Mouse (Mus musculus): ENCODE results near the gene Fbxl2. TPM values are rescaled to one million over a fixed set of nuclear protein-coding genes. Genes with fewer than 3 reads are reported as not detected.

Fbxl2 gene
- polyA plus RNA-seq, 1 experiment from 2014 or later: 3.6 TPM

DNA sequence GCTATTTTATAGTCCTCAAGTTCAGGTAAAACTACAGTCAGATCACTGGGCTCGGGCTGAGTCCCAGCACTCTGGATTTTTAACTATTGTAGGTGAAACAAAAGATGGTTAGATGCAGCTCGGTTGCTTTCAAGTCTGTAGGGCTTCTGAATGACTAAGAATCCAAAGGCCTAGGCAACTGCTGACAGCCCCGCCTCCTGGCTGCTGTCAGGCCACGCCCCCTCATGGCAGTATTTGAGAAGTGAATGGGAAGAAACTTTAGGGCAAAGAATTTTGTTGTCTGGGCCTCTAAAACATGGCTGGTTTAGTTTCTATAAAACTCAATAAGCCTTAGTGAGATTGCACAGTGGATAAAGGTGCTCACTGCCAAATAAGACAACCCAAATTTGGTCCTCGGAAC is 36.5 kb downstream of the Fbxl2 start:
- ATAC-seq (ENCODE audit: low read depth): no peak
- Histone ChIP-seq H3K4me1 (replicated peaks; ENCODE audit: control insufficient read depth, insufficient read depth, low read length) (no peaks in the 10 kb centered on the region), H3K9ac (ENCODE audit: low read length) (no peak overlapping the region), H3K4me2 (ENCODE audit: low read depth, low read length) (no peak overlapping the region), H3K9me3 (ENCODE audit: control insufficient read depth, low read length) (no peaks in the 10 kb centered on the region), H3K27ac (ENCODE audit: low read length) (no peak overlapping the region), H3K27me3 (ENCODE audit: control insufficient read depth, insufficient read depth, low read depth, low read length) (no peaks in the 10 kb centered on the region), H3K4me3 (ENCODE audit: low read length) (no peak overlapping the region), H3K36me3 (ENCODE audit: control insufficient read depth, insufficient read depth, low read length) (no peaks in the 10 kb centered on the region)
- 51% methylated on average over 5 of the region's 5 CpGs for WGBS

DNA sequence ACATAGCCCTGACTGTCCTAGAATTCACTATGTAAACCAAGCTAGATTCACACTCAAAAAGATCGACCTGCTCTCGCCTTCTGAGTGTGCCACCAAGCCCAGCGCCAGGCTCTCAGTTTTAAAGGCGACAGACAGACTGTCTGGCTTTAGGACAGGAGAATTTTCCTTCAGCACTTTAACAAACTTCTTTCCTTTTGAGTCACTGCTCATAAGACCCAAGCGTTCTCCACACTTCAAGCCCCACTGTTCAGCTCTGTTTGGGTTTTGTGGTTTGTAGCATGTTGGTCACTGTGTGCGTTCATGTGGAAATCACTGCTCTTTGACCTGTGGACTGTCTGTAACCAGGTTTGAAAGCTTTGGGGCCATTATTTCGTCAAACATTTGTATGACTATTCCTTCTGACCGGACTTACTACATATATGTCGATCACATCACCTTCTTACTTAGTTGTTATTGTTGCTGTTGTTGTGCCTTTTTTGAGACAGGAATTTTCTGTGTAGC is 38.1 kb downstream of the Fbxl2 start:
- WGBS: 89% methylated on average over 9 of the region's 9 CpGs
- no peak overlapping the region for H3K4me2 ChIP-seq (ENCODE audit: low read depth, low read length)
- H3K9me3 ChIP-seq (ENCODE audit: control insufficient read depth, low read length): no peaks in the 10 kb centered on the region
- ATAC-seq (ENCODE audit: low read depth): no peak
- H3K4me3 ChIP-seq (ENCODE audit: low read length): no peak overlapping the region
- no peak overlapping the region for H3K9ac ChIP-seq (ENCODE audit: low read length)
- H3K27ac ChIP-seq (ENCODE audit: low read length): no peak overlapping the region
- no peaks in the 10 kb centered on the region for H3K27me3 ChIP-seq (ENCODE audit: control insufficient read depth, insufficient read depth, low read depth, low read length)
- no peaks in the 10 kb centered on the region for H3K4me1 ChIP-seq (replicated peaks; ENCODE audit: control insufficient read depth, insufficient read depth, low read length)
- no peaks in the 10 kb centered on the region for H3K36me3 ChIP-seq (ENCODE audit: control insufficient read depth, insufficient read depth, low read length)

GRCm38 (mm10) chr9:114006801-114007200 is 39.2 kb downstream of the Fbxl2 start:
- Histone ChIP-seq H3K36me3 (ENCODE audit: control insufficient read depth, insufficient read depth, low read length) (no peaks in the 10 kb centered on the region), H3K9ac (ENCODE audit: low read length) (no peak overlapping the region), H3K27ac (ENCODE audit: low read length) (no peak overlapping the region), H3K4me3 (ENCODE audit: low read length) (no peak overlapping the region), H3K9me3 (ENCODE audit: control insufficient read depth, low read length) (peaks cover 2% of the 10 kb centered on the region; the same call in 1 of the 2 replicates), H3K4me1 (replicated peaks; ENCODE audit: control insufficient read depth, insufficient read depth, low read length) (no peaks in the 10 kb centered on the region), H3K27me3 (ENCODE audit: control insufficient read depth, insufficient read depth, low read depth, low read length) (no peaks in the 10 kb centered on the region), H3K4me2 (ENCODE audit: low read depth, low read length) (no peak overlapping the region)
- no peak for ATAC-seq (ENCODE audit: low read depth)
- WGBS: 60% methylated on average over 9 of the region's 9 CpGs

DNA sequence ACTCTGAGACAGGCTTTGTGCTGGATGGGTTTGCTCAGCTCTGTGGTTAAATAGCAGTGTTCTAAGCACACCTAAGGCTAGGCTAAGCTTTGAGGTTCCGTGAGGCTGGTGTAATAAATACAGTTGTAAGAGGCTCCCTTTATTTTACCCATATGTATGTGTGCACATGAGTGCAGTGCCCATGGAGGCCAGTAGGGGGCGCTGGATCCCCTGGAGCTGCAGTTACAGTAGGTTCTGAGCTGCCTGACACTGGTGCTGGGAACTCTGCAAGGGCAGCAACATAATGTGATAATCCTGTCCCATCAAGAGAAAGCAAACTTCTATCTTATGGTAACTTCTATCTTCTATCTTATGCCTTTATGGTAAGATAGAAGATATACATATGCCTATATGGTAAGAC is 47.7 kb downstream of the Fbxl2 start:
- Histone ChIP-seq H3K4me1 (replicated peaks; ENCODE audit: control insufficient read depth, insufficient read depth, low read length) (no peaks in the 10 kb centered on the region), H3K9ac (ENCODE audit: low read length) (no peak overlapping the region), H3K4me3 (ENCODE audit: low read length) (no peak overlapping the region), H3K9me3 (ENCODE audit: control insufficient read depth, low read length) (peaks cover 4% of the 10 kb centered on the region), H3K27ac (ENCODE audit: low read length) (no peak overlapping the region), H3K27me3 (ENCODE audit: control insufficient read depth, insufficient read depth, low read depth, low read length) (no peaks in the 10 kb centered on the region), H3K36me3 (ENCODE audit: control insufficient read depth, insufficient read depth, low read length) (no peaks in the 10 kb centered on the region), H3K4me2 (ENCODE audit: low read depth, low read length) (no peak overlapping the region)
- ATAC-seq (ENCODE audit: low read depth): no peak
- WGBS: 55% methylated on average over 2 of the region's 2 CpGs

DNA sequence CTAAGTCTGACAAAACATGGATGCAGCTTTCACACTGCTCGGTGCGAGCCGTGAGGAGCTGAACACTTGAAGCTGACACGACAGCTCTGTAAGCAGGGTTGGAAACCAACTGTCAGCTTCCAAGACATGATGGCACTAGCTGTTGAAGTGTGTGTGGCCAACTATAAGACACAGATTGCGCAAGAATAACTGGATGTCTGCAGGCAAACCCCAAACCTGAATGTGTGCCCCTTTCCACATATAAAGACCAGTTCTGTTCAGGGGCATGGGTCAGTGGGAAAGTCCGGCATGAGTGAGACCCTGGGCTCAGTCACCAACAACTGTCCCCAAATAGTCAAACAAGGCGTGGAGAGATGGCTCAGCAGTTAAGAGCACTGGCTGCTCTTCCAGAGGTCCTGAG is 53.2 kb downstream of the Fbxl2 start:
- Histone ChIP-seq H3K4me2 (ENCODE audit: low read depth, low read length) (no peak overlapping the region), H3K27ac (ENCODE audit: low read length) (no peak overlapping the region), H3K4me1 (replicated peaks; ENCODE audit: control insufficient read depth, insufficient read depth, low read length) (no peaks in the 10 kb centered on the region), H3K27me3 (ENCODE audit: control insufficient read depth, insufficient read depth, low read depth, low read length) (no peaks in the 10 kb centered on the region), H3K9ac (ENCODE audit: low read length) (no peak overlapping the region), H3K4me3 (ENCODE audit: low read length) (no peak overlapping the region), H3K9me3 (ENCODE audit: control insufficient read depth, low read length) (no peaks in the 10 kb centered on the region), H3K36me3 (ENCODE audit: control insufficient read depth, insufficient read depth, low read length) (no peaks in the 10 kb centered on the region)
- 88% methylated on average over 7 of the region's 7 CpGs for WGBS
- ATAC-seq (ENCODE audit: low read depth): no peak

GRCm38 (mm10) chr9:113990547-113991248 is 55.3 kb downstream of the Fbxl2 start:
- H3K27me3 ChIP-seq (ENCODE audit: control insufficient read depth, insufficient read depth, low read depth, low read length): no peaks in the 10 kb centered on the region
- no peaks in the 10 kb centered on the region for H3K4me1 ChIP-seq (replicated peaks; ENCODE audit: control insufficient read depth, insufficient read depth, low read length)
- H3K4me3 ChIP-seq (ENCODE audit: low read length): 0 out of 2 replicates have a peak overlapping the region, but pooled peaks have one; percentile 8
- no peak overlapping the region; the same call in 1 of the 2 replicates for H3K9ac ChIP-seq (ENCODE audit: low read length)
- WGBS: 23% methylated on average over 18 of the region's 18 CpGs
- no peak overlapping the region for H3K27ac ChIP-seq (ENCODE audit: low read length)
- peak; percentile 90 for ATAC-seq (ENCODE audit: low read depth)
- H3K4me2 ChIP-seq (ENCODE audit: low read depth, low read length): peak overlapping the region; percentile 41
- H3K36me3 ChIP-seq (ENCODE audit: control insufficient read depth, insufficient read depth, low read length): no peaks in the 10 kb centered on the region
- no peaks in the 10 kb centered on the region for H3K9me3 ChIP-seq (ENCODE audit: control insufficient read depth, low read length)

DNA sequence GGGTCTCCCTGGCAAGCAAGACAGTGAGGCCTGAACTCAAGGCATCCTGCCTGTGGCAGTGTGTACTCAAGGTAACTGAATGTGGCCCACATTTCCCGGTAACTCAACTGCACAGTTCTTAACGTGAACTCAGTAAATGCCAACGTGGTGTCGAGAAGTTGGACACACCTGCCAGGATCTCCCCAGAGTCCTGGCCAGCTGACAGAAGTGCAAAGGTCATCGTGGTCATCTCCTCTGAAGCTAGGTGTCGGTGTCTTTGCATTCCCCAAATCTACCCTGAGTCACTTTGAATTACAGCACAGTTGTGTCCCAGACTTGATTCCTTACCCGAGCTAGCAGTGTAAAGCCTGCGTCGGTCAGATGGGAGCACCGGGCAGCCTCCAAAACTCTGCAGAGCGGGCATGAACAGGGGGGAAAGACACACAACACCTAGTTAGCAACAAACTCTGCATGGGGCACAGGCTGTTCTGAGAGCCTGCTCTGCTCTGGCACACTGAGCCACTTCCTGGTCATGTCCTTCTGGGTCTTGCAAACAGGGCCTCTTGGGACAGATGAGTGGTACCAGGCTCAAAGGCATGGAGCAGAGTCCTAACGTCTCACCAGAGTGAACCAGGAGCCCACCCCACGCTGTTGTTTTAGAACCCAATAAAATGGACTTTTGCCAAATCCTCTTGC is 60.9 kb downstream of the Fbxl2 start:
- H3K27ac ChIP-seq (ENCODE audit: low read length): no peak overlapping the region
- H3K9ac ChIP-seq (ENCODE audit: low read length): no peak overlapping the region
- no peak overlapping the region for H3K4me2 ChIP-seq (ENCODE audit: low read depth, low read length)
- H3K36me3 ChIP-seq (ENCODE audit: control insufficient read depth, insufficient read depth, low read length): no peaks in the 10 kb centered on the region
- H3K4me1 ChIP-seq (replicated peaks; ENCODE audit: control insufficient read depth, insufficient read depth, low read length): no peaks in the 10 kb centered on the region
- no peak overlapping the region for H3K4me3 ChIP-seq (ENCODE audit: low read length)
- no peaks in the 10 kb centered on the region for H3K27me3 ChIP-seq (ENCODE audit: control insufficient read depth, insufficient read depth, low read depth, low read length)
- no peaks in the 10 kb centered on the region for H3K9me3 ChIP-seq (ENCODE audit: control insufficient read depth, low read length)
- WGBS: 74% methylated on average over 13 of the region's 13 CpGs
- no peak for ATAC-seq (ENCODE audit: low read depth)

GRCm38 (mm10) chr9:113982883-113983670 is 62.9 kb downstream of the Fbxl2 start:
- Histone ChIP-seq H3K4me2 (ENCODE audit: low read depth, low read length) (no peak overlapping the region), H3K9ac (ENCODE audit: low read length) (no peak overlapping the region), H3K27me3 (ENCODE audit: control insufficient read depth, insufficient read depth, low read depth, low read length) (no peaks in the 10 kb centered on the region), H3K9me3 (ENCODE audit: control insufficient read depth, low read length) (no peaks in the 10 kb centered on the region), H3K36me3 (ENCODE audit: control insufficient read depth, insufficient read depth, low read length) (peaks cover 4% of the 10 kb centered on the region), H3K27ac (ENCODE audit: low read length) (no peak overlapping the region), H3K4me1 (replicated peaks; ENCODE audit: control insufficient read depth, insufficient read depth, low read length) (no peaks in the 10 kb centered on the region), H3K4me3 (ENCODE audit: low read length) (no peak overlapping the region)
- no peak for ATAC-seq (ENCODE audit: low read depth)
- WGBS: 69% methylated on average over 11 of the region's 11 CpGs

GRCm38 (mm10) chr9:113982451-113982850 is 63.5 kb downstream of the Fbxl2 start:
- H3K9ac ChIP-seq (ENCODE audit: low read length): no peak overlapping the region
- H3K27me3 ChIP-seq (ENCODE audit: control insufficient read depth, insufficient read depth, low read depth, low read length): no peaks in the 10 kb centered on the region
- no peak for ATAC-seq (ENCODE audit: low read depth)
- no peak overlapping the region for H3K4me3 ChIP-seq (ENCODE audit: low read length)
- WGBS: 59% methylated on average over 2 of the region's 2 CpGs
- H3K36me3 ChIP-seq (ENCODE audit: control insufficient read depth, insufficient read depth, low read length): peaks cover 6% of the 10 kb centered on the region
- no peak overlapping the region for H3K4me2 ChIP-seq (ENCODE audit: low read depth, low read length)
- H3K4me1 ChIP-seq (replicated peaks; ENCODE audit: control insufficient read depth, insufficient read depth, low read length): no peaks in the 10 kb centered on the region
- H3K27ac ChIP-seq (ENCODE audit: low read length): no peak overlapping the region
- no peaks in the 10 kb centered on the region for H3K9me3 ChIP-seq (ENCODE audit: control insufficient read depth, low read length)
